Mouse (Mus musculus) megakaryocyte-erythroid progenitor cell, adult 5-6 weeks (primary cell): ENCODE results near the gene Slc9b2. TPM values are rescaled to one million over a fixed set of nuclear protein-coding genes. Genes with fewer than 3 reads are reported as not detected.

Experiments
- total RNA-seq, 2 experiments: library from RNA; stranded (forward) in 1 of 2; stranded (reverse) in 1 of 2; fragments of 200-1000, 215-1000 nt in 1 of 2; fragments of >200 nt in 1 of 2; fragmentation: Nextera tagmentation in 1 of 2; gene quantifications; 2 replicates each; pipeline ENCODE4 v1.2.3; 2014 to 2017

Slc9b2 gene
- total RNA-seq, 2 experiments from 2014 or later = 0.04 TPM; not detected in 1

Other genes starting within 250 kb of the Slc9b2 start
- gene Cenpe, start 95.2 kb upstream of the Slc9b2 start, total RNA-seq (2014; fragmentation: Nextera tagmentation) = 28.0 and 45.2 TPM in 2 replicates
- 58.5 and 68.5 TPM in 2 replicates for gene Cenpe, start 95.2 kb upstream of the Slc9b2 start, total RNA-seq (2017)
- gene Bdh2, start 26.5 kb upstream of the Slc9b2 start, total RNA-seq (2014; fragmentation: Nextera tagmentation) = not detected in 2 replicates
- gene Bdh2, start 26.5 kb upstream of the Slc9b2 start, total RNA-seq (2017) = not detected in 2 replicates
- gene Slc9b1, start 40.3 kb downstream of the Slc9b2 start, total RNA-seq (2014; fragmentation: Nextera tagmentation) = not detected in 2 replicates
- not detected in 2 replicates for gene Slc9b1, start 40.3 kb downstream of the Slc9b2 start, total RNA-seq (2017)
- 45.4 and 46.4 TPM in 2 replicates for gene Cisd2, start 116.2 kb downstream of the Slc9b2 start, total RNA-seq (2014; fragmentation: Nextera tagmentation)
- gene Cisd2, start 116.2 kb downstream of the Slc9b2 start, total RNA-seq (2017) = 41.5 and 44.2 TPM in 2 replicates
- gene Ube2d3, start 130.4 kb downstream of the Slc9b2 start, total RNA-seq (2014; fragmentation: Nextera tagmentation) = 296 and 439 TPM in 2 replicates
- 697 and 1,018 TPM in 2 replicates for gene Ube2d3, start 130.4 kb downstream of the Slc9b2 start, total RNA-seq (2017)
- gene Manba, start 177.9 kb downstream of the Slc9b2 start, total RNA-seq (2014; fragmentation: Nextera tagmentation) = 7.0 and 10.7 TPM in 2 replicates
- 16.4 and 22.3 TPM in 2 replicates for gene Manba, start 177.9 kb downstream of the Slc9b2 start, total RNA-seq (2017)